Mouse (Mus musculus) MEL (cell line): ENCODE results near the gene Gstk1. TPM values are rescaled to one million over a fixed set of nuclear protein-coding genes. Genes with fewer than 3 reads are reported as not detected.

ENCODE experiments used
- DNase-seq: peaks from one replicate; pipeline ENCODE4 v3.0.0; 2011; ENCODE audit warnings: low read depth, low spot score
- H3K27ac ChIP-seq: 2 replicates; pipeline ENCODE4 v1.5.1; 2012; ENCODE audit warnings: low read depth, mild to moderate bottlenecking, control low read depth, low read length, moderate library complexity; ENCODE audit not compliant: control insufficient read depth
- H3K27me3 ChIP-seq, 2 experiments: fragments of 150-350 bp in 1 of 2; sonication (generic) in 1 of 2; 2 replicates each; pipeline ENCODE4 v1.6.1; 2012; ENCODE audit warnings: low read length in 2 of 2, mild to moderate bottlenecking in 2 of 2, improper control_type of control experiment in 1 of 2, moderate library complexity in 1 of 2; ENCODE audit not compliant: insufficient read depth in 2 of 2, control insufficient read depth in 1 of 2
- H3K36me3 ChIP-seq, 2 experiments: 2 replicates each; pipeline ENCODE4 v1.6.1; 2012 to 2014; ENCODE audit warnings: low read length in 2 of 2, improper control_type of control experiment in 1 of 2, inconsistent platforms in 1 of 2, mild to moderate bottlenecking in 1 of 2; ENCODE audit not compliant: insufficient read depth in 2 of 2, control insufficient read depth in 1 of 2
- H3K4me1 ChIP-seq, 2 experiments: fragments of 150-350 bp in 1 of 2; sonication (generic) in 1 of 2; 2 replicates each; pipeline ENCODE4 v1.6.1; 2012; ENCODE audit warnings: low read length in 2 of 2, improper control_type of control experiment in 1 of 2, mild to moderate bottlenecking in 1 of 2; ENCODE audit not compliant: insufficient read depth in 2 of 2, control insufficient read depth in 1 of 2
- H3K4me3 ChIP-seq, 2 experiments: fragments of 150-350 bp in 1 of 2; sonication (generic) in 1 of 2; 2 replicates each; pipeline ENCODE4 v1.5.1; 2012; ENCODE audit warnings: low read depth in 2 of 2, low read length in 2 of 2, mild to moderate bottlenecking in 2 of 2, moderate library complexity in 2 of 2, control low read depth in 1 of 2, improper control_type of control experiment in 1 of 2; ENCODE audit not compliant: control insufficient read depth in 1 of 2, insufficient read depth in 1 of 2
- H3K79me2 ChIP-seq: 2 replicates; pipeline ENCODE4 v1.6.1; 2012; ENCODE audit warnings: mild to moderate bottlenecking, low read length, moderate library complexity; ENCODE audit not compliant: control insufficient read depth, poor library complexity, insufficient read depth
- H3K9ac ChIP-seq: 2 replicates; pipeline ENCODE4 v1.6.1; 2012; ENCODE audit warnings: low read depth, mild to moderate bottlenecking, control low read depth, low read length, moderate library complexity; ENCODE audit not compliant: control insufficient read depth, poor library complexity, severe bottlenecking
- H3K9me3 ChIP-seq: fragments of 150-350 bp; sonication (generic); replicated peaks from 2 replicates; pipeline ENCODE4 v1.6.1; 2012; ENCODE audit warnings: mild to moderate bottlenecking, low read length, improper control_type of control experiment, moderate library complexity; ENCODE audit not compliant: insufficient read depth
- BHLHE40 ChIP-seq: IDR thresholded peaks from 2 replicates; pipeline ENCODE4 v1.6.1; 2012; ENCODE audit warnings: low read depth, mild to moderate bottlenecking, inconsistent platforms, low read length, improper control_type of control experiment, borderline replicate concordance
- CHD1 ChIP-seq: IDR thresholded peaks from 2 replicates; pipeline ENCODE4 v1.6.1; 2012; ENCODE audit warnings: low read depth, mild to moderate bottlenecking, inconsistent platforms, low read length, improper control_type of control experiment
- CTCF ChIP-seq, 3 experiments: IDR thresholded peaks in 2 of 3; conservative IDR thresholded peaks in 1 of 3; 2 replicates each; pipeline ENCODE4 v1.5.1; 2011 to 2012; ENCODE audit warnings: low read length in 3 of 3, low read depth in 2 of 3, mild to moderate bottlenecking in 2 of 3, improper control_type of control experiment in 1 of 3, inconsistent platforms in 1 of 3, mixed read lengths in 1 of 3, moderate library complexity in 1 of 3; ENCODE audit not compliant: control insufficient read depth in 1 of 3, insufficient read depth in 1 of 3, poor library complexity in 1 of 3, severe bottlenecking in 1 of 3
- EP300 ChIP-seq, 2 experiments: IDR thresholded peaks; 2 replicates each; pipeline ENCODE4 v1.6.1; 2011; ENCODE audit warnings: improper control_type of control experiment in 2 of 2, low read length in 2 of 2, low read depth in 1 of 2, mild to moderate bottlenecking in 1 of 2
- GABPA ChIP-seq: IDR thresholded peaks from 2 replicates; pipeline ENCODE4 v1.6.1; 2012; ENCODE audit warnings: low read depth, mild to moderate bottlenecking, inconsistent platforms, low read length, improper control_type of control experiment, moderate library complexity
- GATA1 ChIP-seq: IDR thresholded peaks from 2 replicates; pipeline ENCODE4 v1.6.1; 2011; ENCODE audit warnings: low read depth, low read length, improper control_type of control experiment
- JUND ChIP-seq: IDR thresholded peaks from 2 replicates; pipeline ENCODE4 v1.6.1; 2011; ENCODE audit warnings: low read depth, mild to moderate bottlenecking, improper control_type of control experiment, low read length
- MYB ChIP-seq: IDR thresholded peaks from 2 replicates; pipeline ENCODE4 v1.6.1; 2011; ENCODE audit warnings: mild to moderate bottlenecking, low read depth, low read length, improper control_type of control experiment
- MYC ChIP-seq: IDR thresholded peaks from 2 replicates; pipeline ENCODE4 v1.6.1; 2011; ENCODE audit warnings: low read depth, mild to moderate bottlenecking, low read length, improper control_type of control experiment, moderate library complexity
- POLR2A ChIP-seq, 2 experiments: IDR thresholded peaks; 2 replicates each; pipeline ENCODE4 v1.6.1; 2011 to 2012; ENCODE audit warnings: low read length in 2 of 2, mild to moderate bottlenecking in 2 of 2, control low read depth in 1 of 2, improper control_type of control experiment in 1 of 2, low read depth in 1 of 2, moderate library complexity in 1 of 2; ENCODE audit not compliant: control insufficient read depth in 1 of 2, insufficient read depth in 1 of 2, poor library complexity in 1 of 2
- RAD21 ChIP-seq: IDR thresholded peaks from 2 replicates; pipeline ENCODE4 v1.6.1; 2011; ENCODE audit warnings: mild to moderate bottlenecking, low read depth, low read length, improper control_type of control experiment
- RCOR1 ChIP-seq: IDR thresholded peaks from 2 replicates; pipeline ENCODE4 v1.6.1; 2012; ENCODE audit warnings: low read depth, mild to moderate bottlenecking, inconsistent platforms, low read length, improper control_type of control experiment
- SIN3A ChIP-seq: IDR thresholded peaks from 2 replicates; pipeline ENCODE4 v1.6.1; 2012; ENCODE audit warnings: low read length, improper control_type of control experiment, inconsistent platforms
- TBP ChIP-seq: IDR thresholded peaks from 2 replicates; pipeline ENCODE4 v1.8.0; 2011; ENCODE audit warnings: low read depth, low read length, improper control_type of control experiment
- TCF12 ChIP-seq: IDR thresholded peaks from 2 replicates; pipeline ENCODE4 v1.6.1; 2014; ENCODE audit warnings: low read depth, mild to moderate bottlenecking, inconsistent platforms, low read length, improper control_type of control experiment, moderate library complexity
- USF1 ChIP-seq: IDR thresholded peaks from 2 replicates; pipeline ENCODE4 v1.6.1; 2014; ENCODE audit warnings: low read depth, mild to moderate bottlenecking, inconsistent platforms, low read length, improper control_type of control experiment, moderate library complexity
- ZC3H11A ChIP-seq: IDR thresholded peaks from 2 replicates; pipeline ENCODE4 v1.6.1; 2012; ENCODE audit warnings: low read depth, mild to moderate bottlenecking, inconsistent platforms, low read length, improper control_type of control experiment
- ZKSCAN1 ChIP-seq: IDR thresholded peaks from 2 replicates; pipeline ENCODE4 v1.6.1; 2012; ENCODE audit warnings: low read depth, mild to moderate bottlenecking, inconsistent platforms, low read length, improper control_type of control experiment, moderate library complexity
- ZMIZ1 ChIP-seq: IDR thresholded peaks from 2 replicates; pipeline ENCODE4 v1.6.1; 2012; ENCODE audit warnings: low read depth, mild to moderate bottlenecking, inconsistent platforms, low read length, improper control_type of control experiment, moderate library complexity
- polyA plus RNA-seq, 2 experiments: library from polyadenylated mRNA; stranded (reverse) in 1 of 2; unstranded in 1 of 2; fragments of >175 nt in 1 of 2; fragments of >200 nt in 1 of 2; gene quantifications; 2 replicates each; pipeline versions ENCODE4 v1.2.1 to v1.2.4; 2012; ENCODE audit warnings: low replicate concordance in 2 of 2, low read depth in 1 of 2; ENCODE audit not compliant: insufficient read length in 2 of 2, insufficient read depth in 1 of 2, missing spikeins in 1 of 2
- total RNA-seq: library from RNA; depleted of rRNA; stranded (reverse); fragments of 300-350 nt; gene quantifications from 2 replicates; pipeline ENCODE4 v1.2.3, GENCODE M21; 2012

The Gstk1 gene
- total and polyA plus RNA-seq, 3 experiments, result 1.2 to 1.4 TPM; not detected in 1

GRCm38 (mm10) chr6:42282865-42283528, 37.3 kb downstream of the Gstk1 start:
- no peaks in the 10 kb centered on the region for H3K9me3 ChIP-seq
- no peak overlapping the region for H3K4me3 ChIP-seq
- H3K27me3 ChIP-seq, result no peaks in the 10 kb centered on the region
- H3K9ac ChIP-seq, result no peak overlapping the region
- peaks cover 0 to 10% of the 10 kb centered on the region in 2 experiments; a peak in 2 of 4 replicates for H3K36me3 ChIP-seq
- H3K27ac ChIP-seq, result no peak overlapping the region
- no peak for DNase-seq
- no peak for TF ChIP-seq USF1
- no peak for TF ChIP-seq CTCF (IDR thresholded peaks at IDR 0.05 in 2 of 3, conservative IDR thresholded peaks at IDR 0.05 in 1 of 3; ENCODE audit: control insufficient read depth in 1 of 3, insufficient read depth in 1 of 3, low read depth in 2 of 3, low read length in 3 of 3, poor library complexity in 1 of 3, severe bottlenecking in 1 of 3)
- no peak for TF ChIP-seq EP300 (IDR thresholded peaks at IDR 0.05; ENCODE audit: low read depth in 1 of 2, low read length in 2 of 2)
- TF ChIP-seq TBP, result no peak
- no peak for TF ChIP-seq TCF12
- no peaks in the 10 kb centered on the region for H3K4me1 ChIP-seq
- H3K79me2 ChIP-seq, result no peaks in the 10 kb centered on the region

GRCm38 (mm10) chr6:42286448-42286847, 40.7 kb downstream of the Gstk1 start, which contains the start of gene Clcn1:
TSS of gene Clcn1 (plus strand) at chr6:42286685.
- Histone ChIP-seq H3K4me3 (no peak within 1 kb of the TSS), H3K27ac (no peak within 1 kb of the TSS), H3K79me2 (no peaks in the 10 kb centered on the region), H3K9ac (no peak within 1 kb of the TSS), H3K27me3 (no peaks in the 10 kb centered on the region), H3K9me3 (no peaks in the 10 kb centered on the region), H3K36me3 (peaks cover 0 to 2% of the 10 kb centered on the region in 2 experiments; a peak in 2 of 4 replicates), H3K4me1 (no peaks in the 10 kb centered on the region)
- DNase-seq, result no peak
- TF ChIP-seq POLR2A (IDR thresholded peaks at IDR 0.05; ENCODE audit: control insufficient read depth in 1 of 2, insufficient read depth in 1 of 2, low read depth in 1 of 2, low read length in 2 of 2, poor library complexity in 1 of 2) (no peak), BHLHE40 (no peak), EP300 (IDR thresholded peaks at IDR 0.05; ENCODE audit: low read depth in 1 of 2, low read length in 2 of 2) (no peak), ZC3H11A (no peak), SIN3A (no peak), MYB (no peak), CHD1 (no peak), RCOR1 (no peak), JUND (no peak), RAD21 (no peak), GATA1 (no peak), ZKSCAN1 (no peak), GABPA (no peak), ZMIZ1 (no peak), MYC (no peak)
